Mouse (Mus musculus): ENCODE measurements around the gene Tcp11l2. TPM values are rescaled to one million over a fixed set of nuclear protein-coding genes. Genes with fewer than 3 reads are reported as not detected.

Tcp11l2 gene
- polyA plus RNA-seq, 1 experiment, result 34.6 TPM

- TF ChIP-seq POLR2A (IDR thresholded peaks at IDR 0.05; ENCODE audit: borderline replicate concordance, insufficient read depth, low read length), result no peak
- TF ChIP-seq CTCF (IDR thresholded peaks at IDR 0.05; ENCODE audit: borderline replicate concordance, insufficient read depth, low read depth, low read length), result no peak
- no peak overlapping the region for H3K4me3 ChIP-seq (replicated peaks; ENCODE audit: insufficient read depth, low read depth, low read length)
- no peak for DNase-seq
- WGBS, result 87% methylated on average over 4 of the region's 4 CpGs
- no peaks in the 10 kb centered on the region for H3K4me1 ChIP-seq (ENCODE audit: control insufficient read depth, insufficient read depth, low read length)
- no peaks in the 10 kb centered on the region for H3K27me3 ChIP-seq (ENCODE audit: control insufficient read depth, insufficient read depth, low read length)
- H3K27ac ChIP-seq (ENCODE audit: insufficient read depth, low read length), result no peak overlapping the region
These were observed 55.6 kb downstream of the Tcp11l2 start for GRCm38 (mm10) chr10:84632005-84632404.

GRCm38 (mm10) chr10:84636656-84637055, 60.2 kb downstream of the Tcp11l2 start:
- Histone ChIP-seq H3K4me1 (ENCODE audit: control insufficient read depth, insufficient read depth, low read length) (no peaks in the 10 kb centered on the region), H3K27me3 (ENCODE audit: control insufficient read depth, insufficient read depth, low read length) (no peaks in the 10 kb centered on the region), H3K27ac (ENCODE audit: insufficient read depth, low read length) (no peak overlapping the region), H3K4me3 (replicated peaks; ENCODE audit: insufficient read depth, low read depth, low read length) (no peak overlapping the region)
- 62% methylated on average over 10 of the region's 10 CpGs for WGBS
- no peak for DNase-seq
- TF ChIP-seq CTCF (IDR thresholded peaks at IDR 0.05; ENCODE audit: borderline replicate concordance, insufficient read depth, low read depth, low read length), result no peak
- TF ChIP-seq POLR2A (IDR thresholded peaks at IDR 0.05; ENCODE audit: borderline replicate concordance, insufficient read depth, low read length), result no peak

GRCm38 (mm10) chr10:84638382-84638781, 62.0 kb downstream of the Tcp11l2 start:
- Histone ChIP-seq H3K27me3 (ENCODE audit: control insufficient read depth, insufficient read depth, low read length) (no peaks in the 10 kb centered on the region), H3K4me1 (ENCODE audit: control insufficient read depth, insufficient read depth, low read length) (no peaks in the 10 kb centered on the region), H3K4me3 (replicated peaks; ENCODE audit: insufficient read depth, low read depth, low read length) (no peak overlapping the region), H3K27ac (ENCODE audit: insufficient read depth, low read length) (no peak overlapping the region)
- no peak for DNase-seq
- TF ChIP-seq POLR2A (IDR thresholded peaks at IDR 0.05; ENCODE audit: borderline replicate concordance, insufficient read depth, low read length) (no peak), CTCF (IDR thresholded peaks at IDR 0.05; ENCODE audit: borderline replicate concordance, insufficient read depth, low read depth, low read length) (no peak)
- 83% methylated on average over 4 of the region's 4 CpGs for WGBS

- Histone ChIP-seq H3K4me1 (ENCODE audit: control insufficient read depth, insufficient read depth, low read length) (no peaks in the 10 kb centered on the region), H3K27me3 (ENCODE audit: control insufficient read depth, insufficient read depth, low read length) (no peaks in the 10 kb centered on the region), H3K4me3 (replicated peaks; ENCODE audit: insufficient read depth, low read depth, low read length) (no peak overlapping the region), H3K27ac (ENCODE audit: insufficient read depth, low read length) (no peak overlapping the region)
- TF ChIP-seq POLR2A (IDR thresholded peaks at IDR 0.05; ENCODE audit: borderline replicate concordance, insufficient read depth, low read length) (no peak), CTCF (IDR thresholded peaks at IDR 0.05; ENCODE audit: borderline replicate concordance, insufficient read depth, low read depth, low read length) (no peak)
- no peak for DNase-seq
- WGBS, result 83% methylated on average over 4 of the region's 4 CpGs
These were observed 63.3 kb downstream of the Tcp11l2 start for GRCm38 (mm10) chr10:84639525-84640287.

- no peaks in the 10 kb centered on the region for H3K27me3 ChIP-seq (ENCODE audit: control insufficient read depth, insufficient read depth, low read length)
- H3K4me1 ChIP-seq (ENCODE audit: control insufficient read depth, insufficient read depth, low read length), result no peaks in the 10 kb centered on the region
- TF ChIP-seq POLR2A (IDR thresholded peaks at IDR 0.05; ENCODE audit: borderline replicate concordance, insufficient read depth, low read length), result no peak
- TF ChIP-seq CTCF (IDR thresholded peaks at IDR 0.05; ENCODE audit: borderline replicate concordance, insufficient read depth, low read depth, low read length), result no peak
- DNase-seq, result no peak
- no peak overlapping the region for H3K27ac ChIP-seq (ENCODE audit: insufficient read depth, low read length)
- no peak overlapping the region for H3K4me3 ChIP-seq (replicated peaks; ENCODE audit: insufficient read depth, low read depth, low read length)
- WGBS, result 42% methylated on average over 7 of the region's 7 CpGs
These were observed 64.4 kb downstream of the Tcp11l2 start for GRCm38 (mm10) chr10:84640861-84641260.

- no peak overlapping the region for H3K4me3 ChIP-seq (replicated peaks; ENCODE audit: insufficient read depth, low read depth, low read length)
- H3K27me3 ChIP-seq (ENCODE audit: control insufficient read depth, insufficient read depth, low read length), result no peaks in the 10 kb centered on the region
- H3K27ac ChIP-seq (ENCODE audit: insufficient read depth, low read length), result no peak overlapping the region
- TF ChIP-seq POLR2A (IDR thresholded peaks at IDR 0.05; ENCODE audit: borderline replicate concordance, insufficient read depth, low read length) (no peak), CTCF (IDR thresholded peaks at IDR 0.05; ENCODE audit: borderline replicate concordance, insufficient read depth, low read depth, low read length) (peak; percentile 19; the same call in 1 of the 2 replicates)
- H3K4me1 ChIP-seq (ENCODE audit: control insufficient read depth, insufficient read depth, low read length), result peaks cover 1% of the 10 kb centered on the region; the same call in 1 of the 2 replicates
- 57% methylated on average over 2 of the region's 2 CpGs for WGBS
- DNase-seq, result no peak
These were observed 65.2 kb downstream of the Tcp11l2 start for GRCm38 (mm10) chr10:84641576-84641975.

- no peak for DNase-seq
These were observed 69.5 kb downstream of the Tcp11l2 start for GRCm38 (mm10) chr10:84645940-84646339.

GRCm38 (mm10) chr10:84646506-84647102, 70.2 kb downstream of the Tcp11l2 start:
- TF ChIP-seq POLR2A (IDR thresholded peaks at IDR 0.05; ENCODE audit: borderline replicate concordance, insufficient read depth, low read length) (no peak), CTCF (IDR thresholded peaks at IDR 0.05; ENCODE audit: borderline replicate concordance, insufficient read depth, low read depth, low read length) (no peak)
- no peaks in the 10 kb centered on the region for H3K27me3 ChIP-seq (ENCODE audit: control insufficient read depth, insufficient read depth, low read length)
- H3K4me3 ChIP-seq (replicated peaks; ENCODE audit: insufficient read depth, low read depth, low read length), result no peak overlapping the region
- H3K27ac ChIP-seq (ENCODE audit: insufficient read depth, low read length), result no peak overlapping the region
- WGBS, result 39% methylated on average over 12 of the region's 12 CpGs
- H3K4me1 ChIP-seq (ENCODE audit: control insufficient read depth, insufficient read depth, low read length), result peaks cover 5% of the 10 kb centered on the region; the same call in 1 of the 2 replicates
- peak; percentile 27 to 28 for DNase-seq

More at GRCm38 (mm10) chr10:84645940-84646339, 69.5 kb downstream of the Tcp11l2 start:
- no peaks in the 10 kb centered on the region for H3K27me3 ChIP-seq (ENCODE audit: control insufficient read depth, insufficient read depth, low read length)
- H3K4me1 ChIP-seq (ENCODE audit: control insufficient read depth, insufficient read depth, low read length), result peaks cover 5% of the 10 kb centered on the region; the same call in 1 of the 2 replicates
- 62% methylated on average over 8 of the region's 8 CpGs for WGBS
- TF ChIP-seq POLR2A (IDR thresholded peaks at IDR 0.05; ENCODE audit: borderline replicate concordance, insufficient read depth, low read length), result no peak
- no peak for TF ChIP-seq CTCF (IDR thresholded peaks at IDR 0.05; ENCODE audit: borderline replicate concordance, insufficient read depth, low read depth, low read length)
- H3K4me3 ChIP-seq (replicated peaks; ENCODE audit: insufficient read depth, low read depth, low read length), result no peak overlapping the region
- H3K27ac ChIP-seq (ENCODE audit: insufficient read depth, low read length), result no peak overlapping the region
